Mouse (Mus musculus) C2C12 (cell line): Measurements from ENCODE around the gene Mybph.

ENCODE experiments used
- CEBPB ChIP-seq: IDR thresholded peaks from one replicate; pipeline ENCODE4 v1.6.1; 2011; ENCODE audit warnings: low read depth, mild to moderate bottlenecking, control low read depth, moderate library complexity
- CTCF ChIP-seq: IDR thresholded peaks from one replicate; pipeline ENCODE4 v1.5.1; 2011; ENCODE audit not compliant: control insufficient read depth, insufficient read depth, insufficient read length
- MAX ChIP-seq: IDR thresholded peaks from one replicate; pipeline ENCODE4 v1.6.1; 2011; ENCODE audit warnings: mild to moderate bottlenecking, control low read depth
- MYOG ChIP-seq: IDR thresholded peaks from one replicate; pipeline ENCODE4 v1.6.1; 2011; ENCODE audit not compliant: control insufficient read depth, insufficient read length; ENCODE audit errors: extremely low read depth
- USF1 ChIP-seq: IDR thresholded peaks from one replicate; pipeline ENCODE4 v1.6.1; 2011; ENCODE audit warnings: low read depth, mild to moderate bottlenecking, control low read depth, moderate library complexity

DNA sequence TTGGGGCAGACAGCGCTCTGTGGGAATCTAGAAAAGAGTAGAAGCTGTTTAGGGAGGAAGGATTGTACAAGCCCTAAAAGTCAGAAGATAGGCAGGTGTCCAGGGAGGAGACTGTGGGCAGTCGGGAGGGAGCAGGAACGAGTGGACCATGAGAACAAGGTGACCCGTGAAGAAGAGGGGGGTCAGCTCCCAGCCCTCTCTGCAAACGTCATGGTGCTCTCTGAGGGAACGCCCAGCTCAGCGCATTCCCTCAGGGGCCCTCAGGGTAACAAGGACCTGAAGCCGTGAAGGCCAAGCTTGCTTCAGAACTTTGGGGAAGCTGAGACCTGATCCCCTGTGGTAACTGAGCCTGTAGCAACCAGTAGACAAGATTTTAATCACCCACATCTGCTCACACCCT lies 43.2 kb upstream of the Mybph start:
- no peak for TF ChIP-seq CTCF
- TF ChIP-seq MYOG: no peak
- TF ChIP-seq CEBPB: no peak
- no peak for TF ChIP-seq MAX
- TF ChIP-seq USF1: no peak
